Mouse (Mus musculus) CH12F3 (cell line): Measurements from ENCODE around the gene Psmd8.
"Not testable (repeated sequence)": the region's sequence is repeated elsewhere in the genome, so short reads cannot be mapped to it uniquely, and the experiment has no call there.

ENCODE experiments used
- in situ Hi-C: fragments of 300-500 bp; cut with MboI; formaldehyde crosslinking; loops from 2 replicates; pipeline ENCODE4 v1.14.3; 2020; ENCODE audit warnings: low sequenced_read_pairs

Psmd8 gene

GRCm38 (mm10) chr7:29139237-29139636, 41.3 kb downstream of the Psmd8 start:
- in situ Hi-C loops = not testable (repeated sequence)

GRCm38 (mm10) chr7:29137429-29137828, 43.1 kb downstream of the Psmd8 start:
- in situ Hi-C loops = no loop called here

GRCm38 (mm10) chr7:29134693-29135386, 45.7 kb downstream of the Psmd8 start, which contains the start of gene Rasgrp4:
Rasgrp4 (plus strand) TSS chr7:29134851.
- in situ Hi-C loops = no loop called here

GRCm38 (mm10) chr7:29134230-29134629, 46.3 kb downstream of the Psmd8 start:
- in situ Hi-C loops = no loop called here

GRCm38 (mm10) chr7:29128725-29129124, 51.8 kb downstream of the Psmd8 start:
- in situ Hi-C loops = no loop called here

GRCm38 (mm10) chr7:29126173-29126915, 54.2 kb downstream of the Psmd8 start:
- in situ Hi-C loops = no loop called here

DNA sequence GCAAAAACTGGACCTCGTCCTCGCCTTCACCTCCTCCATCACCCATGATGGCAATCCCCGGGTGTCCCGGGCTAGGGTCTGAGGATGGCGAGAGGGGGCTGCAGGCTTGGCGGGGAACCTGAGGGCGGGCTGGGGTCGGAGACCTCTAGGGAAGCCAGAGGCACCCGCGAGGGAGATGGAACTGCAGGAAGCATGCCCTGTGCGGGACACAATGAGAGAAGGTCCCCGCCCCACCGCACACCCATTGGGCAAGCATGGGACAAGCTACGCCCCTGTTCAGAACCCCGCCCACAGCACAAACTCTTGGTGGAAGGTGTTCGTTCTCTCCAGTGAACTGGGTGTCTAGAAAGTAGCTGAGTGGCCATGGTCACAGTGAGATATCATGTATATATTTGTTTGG, 55.5 kb downstream of the Psmd8 start, which contains the start of gene Ryr1:
Gene Ryr1 (minus strand): TSS at position 210 of the 400 bp plus-strand sequence.
- in situ Hi-C loops = no loop called here
